Comparison of ENCODE assay signal across 43 mouse cellular contexts in genomic region chr6:138645604-138646003, GRCm38 (mm10). TPM values are rescaled to one million over a fixed set of nuclear protein-coding genes. Genes with fewer than 3 reads are reported as not detected.
"Had no signal": no experiment of that assay in that cellular context is flagged by ENCODE, and none has a peak within 500 bp of the region (broad histone marks: within the 10 kb centered on the region; RNA-seq: fewer than 3 reads in every experiment).

No protein-coding gene starts in this region.

- H3K27ac ChIP-seq: heart, embryonic 13.5 days; heart, embryonic 15.5 days; hindbrain, embryonic 10.5 days; hindbrain, embryonic 12.5 days; hindbrain, embryonic 13.5 days; hindbrain, embryonic 14.5 days; hindbrain, embryonic 15.5 days; hindbrain, postnatal 0 days; intestine, embryonic 15.5 days; kidney, embryonic 15.5 days; kidney, postnatal 0 days; layer of hippocampus, adult 2 months; left cerebral cortex, adult 2 months had no signal

- H3K9ac ChIP-seq: heart, embryonic 12.5 days; heart, embryonic 13.5 days; heart, embryonic 15.5 days; hindbrain, embryonic 12.5 days; hindbrain, embryonic 13.5 days; hindbrain, embryonic 14.5 days; hindbrain, embryonic 15.5 days; intestine, embryonic 15.5 days; kidney, embryonic 15.5 days had no signal

- DNase-seq: heart, postnatal 10 days; heart, postnatal 14 days; heart, postnatal 36 days; heart, postnatal 4 days; kidney, adult 11 months; kidney, adult 18-20 months; kidney, adult 2 months; kidney, adult 8-10 months; kidney, adult 9 months; kidney, postnatal 10 days; kidney, postnatal 14 days; kidney, postnatal 25 days; kidney, postnatal 36 days; kidney, postnatal 4 days; layer of hippocampus, adult 9-11 months; layer of hippocampus, postnatal 36 days had no signal

- H3K27me3 ChIP-seq: heart, embryonic 12.5 days; heart, embryonic 13.5 days; heart, embryonic 15.5 days; hindbrain, embryonic 12.5 days; hindbrain, embryonic 13.5 days; hindbrain, embryonic 15.5 days; intestine, embryonic 15.5 days; kidney, embryonic 15.5 days had no signal

- H3K4me1 ChIP-seq: heart, embryonic 12.5 days; heart, embryonic 13.5 days; heart, embryonic 15.5 days; hindbrain, embryonic 10.5 days; hindbrain, embryonic 12.5 days; hindbrain, embryonic 13.5 days; hindbrain, embryonic 15.5 days; intestine, embryonic 15.5 days; kidney, embryonic 15.5 days had no signal

- H3K4me3 ChIP-seq: heart, embryonic 12.5 days; heart, embryonic 13.5 days; heart, embryonic 15.5 days; hindbrain, embryonic 10.5 days; hindbrain, embryonic 12.5 days; hindbrain, embryonic 13.5 days; hindbrain, embryonic 15.5 days; intestine, embryonic 15.5 days; kidney, embryonic 15.5 days; layer of hippocampus, adult 2 months; left cerebral cortex, adult 2 months had no signal

- H3K9me3 ChIP-seq: heart, embryonic 12.5 days; heart, embryonic 13.5 days; heart, embryonic 15.5 days; hindbrain, embryonic 10.5 days; hindbrain, embryonic 12.5 days; hindbrain, embryonic 13.5 days; hindbrain, embryonic 15.5 days; intestine, embryonic 15.5 days; kidney, embryonic 15.5 days had no signal

- H3K4me2 ChIP-seq: heart, embryonic 11.5 days; heart, embryonic 12.5 days; heart, embryonic 13.5 days; heart, embryonic 15.5 days; hindbrain, embryonic 12.5 days; hindbrain, embryonic 13.5 days; hindbrain, embryonic 14.5 days; hindbrain, embryonic 15.5 days; intestine, embryonic 15.5 days; kidney, embryonic 15.5 days had no signal

- ATAC-seq: hindbrain, embryonic 16.5 days; hindbrain, postnatal 0 days; inflammation-experienced regulatory T-cells, adult 6 months; intestine, embryonic 15.5 days; intestine, embryonic 16.5 days; intestine, postnatal 0 days had no signal

- H3K36me3 ChIP-seq: heart, embryonic 12.5 days; heart, embryonic 13.5 days; heart, embryonic 15.5 days; hindbrain, embryonic 10.5 days; hindbrain, embryonic 12.5 days; hindbrain, embryonic 13.5 days; hindbrain, embryonic 15.5 days; intestine, embryonic 15.5 days; kidney, embryonic 15.5 days had no signal

RNA-seq across cellular contexts. Expression of gene Igbp1b, which starts 12.7 kb away (rescaled TPM):
- polyA plus RNA-seq: heart, embryonic 11.5 days; heart, embryonic 12.5 days; heart, embryonic 13.5 days; heart, embryonic 14.5 days; heart, embryonic 15.5 days; heart, embryonic 16.5 days; heart, postnatal 0 days; hindbrain, embryonic 10.5 days; hindbrain, embryonic 11.5 days; hindbrain, embryonic 12.5 days; hindbrain, embryonic 13.5 days; hindbrain, embryonic 14.5 days; inflammation-experienced regulatory T-cells, adult 6 months; intestine, embryonic 14.5 days; intestine, embryonic 15.5 days; intestine, embryonic 16.5 days; intestine, postnatal 0 days; kidney, adult 2 months; kidney, embryonic 14.5 days; kidney, embryonic 15.5 days; kidney, embryonic 16.5 days; kidney, postnatal 0 days; large intestine, adult 2 months had no signal
